Mouse (Mus musculus) megakaryocyte-erythroid progenitor cell, adult 5-6 weeks (primary cell): ENCODE results near the gene Olfr1099. TPM values are rescaled to one million over a fixed set of nuclear protein-coding genes. Genes with fewer than 3 reads are reported as not detected.

ENCODE experiments used
- ATAC-seq: replicated peaks from 2 replicates; pipeline ENCODE4 v1.8.0; 2016; ENCODE audit warnings: mild to moderate bottlenecking, inconsistent platforms; ENCODE audit not compliant: severe bottlenecking, poor library complexity, low FRiP score, low TSS enrichment
- total RNA-seq, 2 experiments: library from RNA; stranded (forward) in 1 of 2; stranded (reverse) in 1 of 2; fragments of 200-1000, 215-1000 nt in 1 of 2; fragments of >200 nt in 1 of 2; fragmentation: Nextera tagmentation in 1 of 2; gene quantifications; 2 replicates each; pipeline ENCODE4 v1.2.3; 2014 to 2017

Gene Olfr1099
- total RNA-seq (2014; fragmentation: Nextera tagmentation) (not detected in 2 replicates), total RNA-seq (2017) (not detected in 2 replicates)

- ATAC-seq: no peak
Observed at GRCm38 (mm10) chr2:86960593-86960992, at the start of gene Olfr1099. Gene Olfr1099 (minus strand): TSS chr2:86960693.

GRCm38 (mm10) chr2:86998098-86998497, 37.6 kb upstream of the Olfr1099 start, which contains the start of gene Olfr1102:
Gene Olfr1102 (plus strand): TSS chr2:86998398.
- ATAC-seq: no peak

DNA sequence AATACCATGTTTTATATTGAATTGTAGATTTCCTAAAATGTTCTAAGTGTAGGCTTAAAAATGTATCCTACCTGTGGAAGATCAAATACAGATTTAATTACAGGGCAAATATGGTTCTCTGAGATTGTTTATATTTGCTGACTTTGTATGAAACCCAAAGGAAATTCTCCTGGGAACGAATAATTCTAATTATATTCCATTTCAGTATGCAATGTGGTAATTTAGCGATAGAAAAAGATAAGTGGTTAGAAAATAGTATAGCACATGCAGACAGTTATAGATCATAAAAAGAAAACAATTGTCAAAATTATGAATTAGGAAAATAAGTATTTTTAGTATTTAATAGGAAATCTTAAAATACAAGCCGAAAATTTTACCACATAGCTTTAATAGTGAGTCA, 30.6 kb upstream of the Olfr1099 start, which contains the start of gene Olfr1101:
Olfr1101 (minus strand) TSS at position 101 of the 400 bp plus-strand sequence.
- no peak for ATAC-seq

GRCm38 (mm10) chr2:86979854-86980253, 19.4 kb upstream of the Olfr1099 start, which contains the start of gene Olfr1100:
Gene Olfr1100 (minus strand): TSS chr2:86979954.
- ATAC-seq: no peak

DNA sequence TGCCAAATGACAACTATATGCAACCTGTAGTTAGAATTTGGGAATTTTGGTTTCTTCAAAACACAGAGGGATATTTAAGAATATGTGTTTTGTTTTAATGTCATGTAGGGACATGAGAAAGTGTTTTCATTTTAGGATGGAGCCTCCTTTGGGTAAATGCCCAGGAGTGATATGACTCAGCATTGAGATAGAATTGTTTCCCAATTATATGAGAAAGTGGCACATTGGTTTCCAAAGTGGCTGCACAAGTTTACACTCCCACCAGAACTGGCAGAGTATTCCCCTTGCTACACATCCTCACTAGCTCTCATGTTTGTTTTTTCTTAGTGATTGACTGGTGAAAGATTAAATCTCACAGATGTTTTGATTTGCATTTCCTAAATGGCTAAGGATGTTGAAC, 33.9 kb downstream of the Olfr1099 start:
- no peak for ATAC-seq

DNA sequence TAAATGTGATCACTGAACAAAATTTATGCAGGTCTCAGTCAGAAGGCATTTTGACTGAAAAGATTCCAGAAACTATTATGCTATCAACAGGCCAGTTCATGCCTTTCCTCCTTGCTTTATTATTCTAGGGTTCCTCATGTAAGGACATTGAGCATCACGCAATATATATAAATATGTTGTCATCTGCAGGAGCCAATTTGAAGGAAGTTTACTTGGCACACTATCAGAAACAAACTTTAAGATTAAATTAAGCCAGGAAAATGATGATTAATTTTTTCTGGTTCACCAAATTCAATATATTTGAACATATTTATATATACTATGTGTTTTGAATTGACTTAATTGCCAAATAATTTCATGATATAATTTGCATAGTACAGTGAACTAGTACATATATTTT, 36.0 kb downstream of the Olfr1099 start, which contains the start of gene Olfr1098:
Olfr1098 (minus strand) TSS at position 101 of the 400 bp plus-strand sequence.
- ATAC-seq: no peak

- ATAC-seq: no peak
Observed at GRCm38 (mm10) chr2:86905647-86906046, 54.8 kb downstream of the Olfr1099 start.

Other genes with a start within 250 kb of the Olfr1099 start
- gene Olfr1089, start 227.0 kb downstream of the Olfr1099 start, total RNA-seq (2014; fragmentation: Nextera tagmentation): not detected in 2 replicates
- gene Olfr1089, start 227.0 kb downstream of the Olfr1099 start, total RNA-seq (2017): not detected in 2 replicates
- not detected in 2 replicates for gene Olfr1090, start 201.7 kb downstream of the Olfr1099 start, total RNA-seq (2014; fragmentation: Nextera tagmentation)
- gene Olfr1090, start 201.7 kb downstream of the Olfr1099 start, total RNA-seq (2017): not detected in 2 replicates
- gene Olfr1093, start 178.2 kb downstream of the Olfr1099 start, total RNA-seq (2014; fragmentation: Nextera tagmentation): not detected in 2 replicates
- not detected in 2 replicates for gene Olfr1093, start 178.2 kb downstream of the Olfr1099 start, total RNA-seq (2017)
- not detected in 2 replicates for gene Olfr141, start 150.7 kb downstream of the Olfr1099 start, total RNA-seq (2014; fragmentation: Nextera tagmentation)
- gene Olfr141, start 150.7 kb downstream of the Olfr1099 start, total RNA-seq (2017): not detected in 2 replicates
- gene Olfr1094, start 136.0 kb downstream of the Olfr1099 start, total RNA-seq (2014; fragmentation: Nextera tagmentation): not detected in 2 replicates
- not detected in 2 replicates for gene Olfr1094, start 136.0 kb downstream of the Olfr1099 start, total RNA-seq (2017)
- gene Olfr1095, start 109.0 kb downstream of the Olfr1099 start, total RNA-seq (2014; fragmentation: Nextera tagmentation): not detected in 2 replicates
- not detected in 2 replicates for gene Olfr1095, start 109.0 kb downstream of the Olfr1099 start, total RNA-seq (2017)
- gene Gm13723, start 85.9 kb downstream of the Olfr1099 start, total RNA-seq (2014; fragmentation: Nextera tagmentation): not detected in 2 replicates
- not detected in 2 replicates for gene Gm13723, start 85.9 kb downstream of the Olfr1099 start, total RNA-seq (2017)
- gene Olfr1097, start 68.5 kb downstream of the Olfr1099 start, total RNA-seq (2014; fragmentation: Nextera tagmentation): not detected in 2 replicates
- gene Olfr1097, start 68.5 kb downstream of the Olfr1099 start, total RNA-seq (2017): not detected in 2 replicates
- gene Olfr1098, start 36.1 kb downstream of the Olfr1099 start, total RNA-seq (2014; fragmentation: Nextera tagmentation): not detected in 2 replicates
- gene Olfr1098, start 36.1 kb downstream of the Olfr1099 start, total RNA-seq (2017): not detected in 2 replicates
- gene Olfr1100, start 19.3 kb upstream of the Olfr1099 start, total RNA-seq (2014; fragmentation: Nextera tagmentation): not detected in 2 replicates
- not detected in 2 replicates for gene Olfr1100, start 19.3 kb upstream of the Olfr1099 start, total RNA-seq (2017)
- not detected in 2 replicates for gene Olfr1101, start 30.5 kb upstream of the Olfr1099 start, total RNA-seq (2014; fragmentation: Nextera tagmentation)
- gene Olfr1101, start 30.5 kb upstream of the Olfr1099 start, total RNA-seq (2017): not detected in 2 replicates
- not detected in 2 replicates for gene Olfr1102, start 37.7 kb upstream of the Olfr1099 start, total RNA-seq (2014; fragmentation: Nextera tagmentation)
- gene Olfr1102, start 37.7 kb upstream of the Olfr1099 start, total RNA-seq (2017): not detected in 2 replicates
- gene Olfr1104, start 66.4 kb upstream of the Olfr1099 start, total RNA-seq (2014; fragmentation: Nextera tagmentation): not detected in 2 replicates
- not detected in 2 replicates for gene Olfr1104, start 66.4 kb upstream of the Olfr1099 start, total RNA-seq (2017)
- gene Olfr1105, start 75.8 kb upstream of the Olfr1099 start, total RNA-seq (2014; fragmentation: Nextera tagmentation): not detected in 2 replicates
- gene Olfr1105, start 75.8 kb upstream of the Olfr1099 start, total RNA-seq (2017): not detected in 2 replicates
- not detected in 2 replicates for gene Olfr1106, start 91.6 kb upstream of the Olfr1099 start, total RNA-seq (2014; fragmentation: Nextera tagmentation)
- not detected in 2 replicates for gene Olfr1106, start 91.6 kb upstream of the Olfr1099 start, total RNA-seq (2017)
- gene Olfr1107, start 115.1 kb upstream of the Olfr1099 start, total RNA-seq (2014; fragmentation: Nextera tagmentation): not detected in 2 replicates
- not detected in 2 replicates for gene Olfr1107, start 115.1 kb upstream of the Olfr1099 start, total RNA-seq (2017)
- gene Olfr1109, start 135.3 kb upstream of the Olfr1099 start, total RNA-seq (2014; fragmentation: Nextera tagmentation): not detected in 2 replicates
- not detected in 2 replicates for gene Olfr1109, start 135.3 kb upstream of the Olfr1099 start, total RNA-seq (2017)
- not detected in 2 replicates for gene Olfr259, start 153.9 kb upstream of the Olfr1099 start, total RNA-seq (2014; fragmentation: Nextera tagmentation)
- gene Olfr259, start 153.9 kb upstream of the Olfr1099 start, total RNA-seq (2017): not detected in 2 replicates
- gene Olfr1110, start 179.6 kb upstream of the Olfr1099 start, total RNA-seq (2014; fragmentation: Nextera tagmentation): not detected in 2 replicates
- not detected in 2 replicates for gene Olfr1110, start 179.6 kb upstream of the Olfr1099 start, total RNA-seq (2017)
- gene Olfr1111, start 191.9 kb upstream of the Olfr1099 start, total RNA-seq (2014; fragmentation: Nextera tagmentation): not detected in 2 replicates
- gene Olfr1111, start 191.9 kb upstream of the Olfr1099 start, total RNA-seq (2017): not detected in 2 replicates
- gene Olfr1112, start 227.1 kb upstream of the Olfr1099 start, total RNA-seq (2014; fragmentation: Nextera tagmentation): not detected in 2 replicates
- not detected in 2 replicates for gene Olfr1112, start 227.1 kb upstream of the Olfr1099 start, total RNA-seq (2017)
- gene Olfr1113, start 248.3 kb upstream of the Olfr1099 start, total RNA-seq (2014; fragmentation: Nextera tagmentation): not detected in 2 replicates
- not detected in 2 replicates for gene Olfr1113, start 248.3 kb upstream of the Olfr1099 start, total RNA-seq (2017)